Mouse (Mus musculus) midbrain, postnatal 0 days (tissue): ENCODE data around the gene Celf5. TPM values are rescaled to one million over a fixed set of nuclear protein-coding genes. Genes with fewer than 3 reads are reported as not detected.

Source experiments
- ATAC-seq: fragments of 200-750 bp; cut with Nextera tagmentation; 2 replicates; pipeline ENCODE4 v1.8.0; 2017; ENCODE audit warnings: moderate number of reproducible peaks, mild to moderate bottlenecking, moderate TSS enrichment, moderate library complexity; ENCODE audit not compliant: low FRiP score
- DNase-seq: peaks from one replicate; pipeline ENCODE4 v3.0.0-alpha.2; 2015; ENCODE audit warnings: low spot score
- H3K27ac ChIP-seq: fragments of 300-500 bp; sonication (generic); 2 replicates; pipeline ENCODE4 v1.5.1; 2014; ENCODE audit warnings: low read depth, mild to moderate bottlenecking, low read length, mixed read lengths
- H3K27me3 ChIP-seq: fragments of 300-500 bp; sonication (generic); 2 replicates; pipeline ENCODE4 v1.6.1; 2014; ENCODE audit warnings: low read length, control low read depth, mixed read lengths; ENCODE audit not compliant: insufficient read depth
- H3K36me3 ChIP-seq: fragments of 300-500 bp; sonication (generic); 2 replicates; pipeline ENCODE4 v1.6.1; 2014; ENCODE audit warnings: low read length, control low read depth, mixed read lengths; ENCODE audit not compliant: insufficient read depth
- H3K4me1 ChIP-seq: fragments of 300-500 bp; sonication (generic); 2 replicates; pipeline ENCODE4 v1.6.1; 2014; ENCODE audit warnings: mild to moderate bottlenecking, control low read depth, antibody characterized with exemption, low read length, mixed read lengths; ENCODE audit not compliant: insufficient read depth
- H3K4me2 ChIP-seq: fragments of 300-500 bp; sonication (generic); 2 replicates; pipeline ENCODE4 v1.6.1; 2014; ENCODE audit warnings: low read depth, mild to moderate bottlenecking, low read length, mixed read lengths; ENCODE audit not compliant: poor library complexity, severe bottlenecking
- H3K4me3 ChIP-seq: fragments of 300-500 bp; sonication (generic); 2 replicates; pipeline ENCODE4 v1.5.1; 2014; ENCODE audit warnings: low read depth, mild to moderate bottlenecking, low read length, moderate library complexity
- H3K9ac ChIP-seq: fragments of 300-500 bp; sonication (generic); replicated peaks from 2 replicates; pipeline ENCODE4 v1.6.1; 2014; ENCODE audit warnings: mild to moderate bottlenecking, low read length, moderate library complexity, mixed read lengths; ENCODE audit not compliant: poor library complexity, severe bottlenecking
- H3K9me3 ChIP-seq: fragments of 300-500 bp; sonication (generic); 2 replicates; pipeline ENCODE4 v1.6.1; 2016; ENCODE audit warnings: low read length, control low read depth
- CTCF ChIP-seq: IDR thresholded peaks from 2 replicates; pipeline ENCODE4 v1.5.1; 2016; ENCODE audit warnings: antibody characterized with exemption, mild to moderate bottlenecking
- WGBS: fragments of 180-500 bp; shearing (Covaris S2); extraction: QIAGEN DNeasy Blood & Tissue Kit; methylation state at CpG from one replicate; pipeline ENCODE4 v1.1.7; 2014; 5-methylcytosine and 5-hydroxymethylcytosine counted together
- polyA plus RNA-seq: library from polyadenylated mRNA; unstranded; fragments of >200 nt; fragmentation: Nextera tagmentation; extraction: Ambion mirVana; gene quantifications from 2 replicates; pipeline ENCODE4 v1.2.1, GENCODE M21; 2015
- total RNA-seq: library from RNA; depleted of rRNA; stranded (reverse); fragments of >200 nt; gene quantifications from 2 replicates; pipeline ENCODE4 v1.2.3, GENCODE M21; 2014

Celf5 gene
- total and polyA plus RNA-seq, 2 experiments from 2014 or later, result 74.0 to 142 TPM

- DNase-seq (no peak), ATAC-seq (no peak)
- 76% methylated on average over 23 of the region's 23 CpGs for WGBS
- H3K36me3 ChIP-seq, result no peaks in the 10 kb centered on the region
- H3K27me3 ChIP-seq, result no peaks in the 10 kb centered on the region
- H3K9me3 ChIP-seq, result no peaks in the 10 kb centered on the region
- no peak overlapping the region for H3K9ac ChIP-seq
- no peak; the same call in 1 of the 2 replicates for TF ChIP-seq CTCF
- no peak overlapping the region for H3K4me2 ChIP-seq
- H3K27ac ChIP-seq, result no peak overlapping the region
- H3K4me1 ChIP-seq, result peaks cover 6% of the 10 kb centered on the region; the same call in 1 of the 2 replicates
- no peak overlapping the region for H3K4me3 ChIP-seq
Observed at GRCm38 (mm10) chr10:81499250-81499901, 16.9 kb upstream of the Celf5 start.

- Histone ChIP-seq H3K9ac (no peak overlapping the region), H3K4me3 (no peak overlapping the region), H3K4me1 (peaks cover 6% of the 10 kb centered on the region; the same call in 1 of the 2 replicates), H3K4me2 (no peak overlapping the region), H3K9me3 (no peaks in the 10 kb centered on the region), H3K27ac (no peak overlapping the region), H3K36me3 (no peaks in the 10 kb centered on the region), H3K27me3 (no peaks in the 10 kb centered on the region)
- DNase-seq (no peak), ATAC-seq (no peak)
- 89% methylated on average over 38 of the region's 38 CpGs for WGBS
- peak; percentile 10; the same call in 1 of the 2 replicates for TF ChIP-seq CTCF
Observed at GRCm38 (mm10) chr10:81498316-81499249, 16.1 kb upstream of the Celf5 start.

- Histone ChIP-seq H3K27me3 (no peaks in the 10 kb centered on the region), H3K9ac (peak overlapping the region; percentile 19; the same call in 1 of the 2 replicates), H3K4me1 (peaks cover 6% of the 10 kb centered on the region; the same call in 1 of the 2 replicates), H3K9me3 (no peaks in the 10 kb centered on the region), H3K36me3 (peaks cover 4% of the 10 kb centered on the region; the same call in 1 of the 2 replicates), H3K4me3 (peak overlapping the region; percentile 69; the same call in 1 of the 2 replicates), H3K27ac (0 out of 2 replicates have a peak overlapping the region, but pooled peaks have one; percentile 78), H3K4me2 (peak overlapping the region; percentile 49)
- DNase-seq, result no peak
- WGBS, result 81% methylated on average over 17 of the region's 17 CpGs
- no peak for TF ChIP-seq CTCF
- no peak for ATAC-seq
Observed at GRCm38 (mm10) chr10:81497401-81498270, 15.1 kb upstream of the Celf5 start.

DNA sequence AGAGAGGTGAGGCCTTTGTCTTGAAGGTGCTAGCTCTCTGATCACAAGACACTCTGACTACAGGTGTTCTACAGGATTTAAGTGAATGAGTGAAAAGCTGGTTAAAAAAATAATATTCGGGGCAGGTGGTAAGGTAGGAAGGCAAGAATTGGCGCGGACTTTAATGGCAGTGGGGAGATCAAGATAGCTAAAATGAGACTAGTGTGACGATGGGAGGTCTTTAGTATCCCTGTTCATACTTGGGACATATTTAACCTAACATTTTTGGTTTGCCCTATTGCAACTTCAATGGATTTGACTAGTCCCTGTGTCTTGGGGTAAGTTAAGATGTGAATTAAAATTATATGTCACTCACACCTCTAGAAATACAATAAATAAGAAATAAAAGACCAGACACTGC is 14.5 kb upstream of the Celf5 start:
- Histone ChIP-seq H3K4me3 (peak overlapping the region; percentile 69), H3K9me3 (no peaks in the 10 kb centered on the region), H3K9ac (peak overlapping the region; percentile 54; the same call in 1 of the 2 replicates), H3K36me3 (peaks cover 9% of the 10 kb centered on the region; the same call in 1 of the 2 replicates), H3K4me1 (peaks cover 6% of the 10 kb centered on the region; the same call in 1 of the 2 replicates), H3K4me2 (peak overlapping the region; percentile 49), H3K27ac (peak overlapping the region; percentile 78), H3K27me3 (no peaks in the 10 kb centered on the region)
- ATAC-seq, result no peak
- TF ChIP-seq CTCF, result no peak
- DNase-seq, result no peak
- WGBS, result 28% methylated on average over 4 of the region's 4 CpGs

DNA sequence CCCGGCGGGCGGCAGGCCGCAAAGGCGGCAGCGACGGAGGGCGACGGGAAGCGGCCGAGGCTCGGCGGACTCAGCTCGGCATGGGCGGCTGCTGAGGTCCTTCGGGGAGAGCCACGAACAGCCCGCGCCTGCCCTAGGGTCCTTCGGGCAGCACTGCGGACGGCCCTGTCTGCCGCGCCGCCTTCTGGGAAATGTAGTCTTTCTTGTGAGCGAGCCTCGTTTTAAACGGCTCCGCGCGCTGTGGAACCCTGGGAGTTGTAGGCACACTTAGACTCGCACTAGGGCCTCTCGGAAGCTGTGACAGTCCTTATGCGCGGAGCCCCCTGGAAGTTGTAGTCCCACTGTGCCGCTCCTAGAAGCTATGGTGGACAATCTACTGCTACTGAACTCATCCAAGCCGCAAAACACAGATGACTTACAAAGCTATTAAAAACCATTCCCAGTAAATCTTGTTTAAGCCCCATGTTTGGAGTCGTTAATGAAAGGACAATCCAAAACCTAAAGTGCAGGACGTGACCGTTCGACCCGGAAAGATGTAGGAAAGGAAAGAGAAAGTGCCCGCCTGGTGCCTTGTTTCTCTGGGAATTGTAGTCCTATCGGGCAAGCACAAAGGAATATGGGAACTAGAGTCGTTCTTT is 13.9 kb upstream of the Celf5 start, which contains the start of gene Ncln:
Gene Ncln, minus strand, starts transcription at position 129 of the 638 bp plus-strand sequence.
- TF ChIP-seq CTCF, result peak; percentile 10; the same call in 1 of the 2 replicates
- peak within 1 kb of the TSS; percentile 69 for H3K4me3 ChIP-seq
- no peaks in the 10 kb centered on the region for H3K27me3 ChIP-seq
- under 1% methylated on average over 44 of the region's 45 CpGs for WGBS
- peak within 1 kb of the TSS; percentile 83 for H3K9ac ChIP-seq
- H3K4me1 ChIP-seq, result peaks cover 6% of the 10 kb centered on the region; the same call in 1 of the 2 replicates
- no peaks in the 10 kb centered on the region for H3K9me3 ChIP-seq
- peak within 1 kb of the TSS; percentile 78 for H3K27ac ChIP-seq
- peaks cover 15% of the 10 kb centered on the region for H3K36me3 ChIP-seq
- H3K4me2 ChIP-seq, result peak within 1 kb of the TSS; percentile 91
- ATAC-seq (peak; percentile 94), DNase-seq (peak; percentile 99)
